Comparison of ENCODE assay signal across 11 mouse cellular contexts in genomic region chr1:194927887-194928286, GRCm38 (mm10). TPM values are rescaled to one million over a fixed set of nuclear protein-coding genes. Genes with fewer than 3 reads are reported as not detected.
A peak's percentile ranks its signal among the peaks of the same experiment; 100 is the strongest.
DNase-seq lines count a peak whose midpoint lies in the region; ATAC-seq and TF ChIP-seq lines count a peak whose summit lies in the region.
"Had no signal": no experiment of that assay in that cellular context is flagged by ENCODE, and none has a peak within 500 bp of the region (broad histone marks: within the 10 kb centered on the region; RNA-seq: fewer than 3 reads in every experiment).

No protein-coding gene starts in this region.

- WGBS in intestine, embryonic 15.5 days, result 71% methylated on average over 3 of the region's 3 CpGs
- WGBS in intestine, postnatal 0 days, result 73% methylated on average over 3 of the region's 3 CpGs
- whole genome bisulfite sequencing in heart, embryonic 11.5 days (ENCODE audit: insufficient replicate concordance), result 20% methylated on average over 3 of the region's 3 CpGs
- WGBS in kidney, embryonic 16.5 days, result 48% methylated on average over 3 of the region's 3 CpGs

- H3K27me3 ChIP-seq in intestine, embryonic 15.5 days (replicated peaks), result no peaks in the 10 kb centered on the region
- H3K27me3 ChIP-seq in intestine, postnatal 0 days (replicated peaks; ENCODE audit: control insufficient read depth, insufficient read depth, low read length), result no peaks in the 10 kb centered on the region
- H3K27me3 ChIP-seq in heart, embryonic 11.5 days (ENCODE audit: control insufficient read depth, insufficient read depth, low read length), result no peaks in the 10 kb centered on the region
- no peaks in the 10 kb centered on the region for H3K27me3 ChIP-seq in kidney, embryonic 16.5 days (ENCODE audit: insufficient read depth, low read length)
- H3K27me3 ChIP-seq: CH12.LX; forebrain, embryonic 12.5 days had no signal

- H3K4me1 ChIP-seq in intestine, embryonic 15.5 days (replicated peaks), result no peaks in the 10 kb centered on the region
- H3K4me1 ChIP-seq in intestine, postnatal 0 days (replicated peaks; ENCODE audit: control insufficient read depth, insufficient read depth, low read length), result no peaks in the 10 kb centered on the region
- peaks cover 18% of the 10 kb centered on the region for H3K4me1 ChIP-seq in heart, embryonic 11.5 days (ENCODE audit: control insufficient read depth, insufficient read depth, low read length)
- 0 out of 2 replicates have a peak, but pooled peaks cover 9% of the 10 kb centered on the region for H3K4me1 ChIP-seq in kidney, embryonic 16.5 days (ENCODE audit: insufficient read depth, low read length)

- peak; percentile 15; the same call in 1 of the 2 replicates for ATAC-seq in intestine, embryonic 15.5 days
- no peak for ATAC-seq in intestine, postnatal 0 days
- peak; percentile 64 for ATAC-seq in heart, embryonic 11.5 days (replicated peaks; ENCODE audit: insufficient number of reproducible peaks, low FRiP score, low TSS enrichment)
- peak; percentile 94 for ATAC-seq in kidney, embryonic 16.5 days (ENCODE audit: low FRiP score, low TSS enrichment)

- TF ChIP-seq CTCF in intestine, postnatal 0 days (IDR thresholded peaks at IDR 0.05; ENCODE audit: low read depth), result no peak

- H3K4me3 ChIP-seq in intestine, embryonic 15.5 days (replicated peaks), result no peak overlapping the region
- H3K4me3 ChIP-seq in intestine, postnatal 0 days (ENCODE audit: low read depth, low read length), result no peak overlapping the region
- H3K4me3 ChIP-seq in heart, embryonic 11.5 days (ENCODE audit: low read depth, low read length), result no peak overlapping the region
- H3K4me3 ChIP-seq in kidney, embryonic 16.5 days (ENCODE audit: low read length), result no peak overlapping the region
- H3K4me3 ChIP-seq: forebrain, embryonic 12.5 days; myocyte had no signal

- H3K9me3 ChIP-seq in intestine, embryonic 15.5 days, result no peaks in the 10 kb centered on the region
- no peaks in the 10 kb centered on the region for H3K9me3 ChIP-seq in intestine, postnatal 0 days (ENCODE audit: control insufficient read depth)
- no peaks in the 10 kb centered on the region for H3K9me3 ChIP-seq in heart, embryonic 11.5 days (replicated peaks; ENCODE audit: control insufficient read depth, low read length)
- H3K9me3 ChIP-seq in kidney, embryonic 16.5 days (ENCODE audit: low read length), result no peaks in the 10 kb centered on the region
- H3K9me3 ChIP-seq: forebrain, embryonic 12.5 days had no signal

- H3K4me2 ChIP-seq in intestine, embryonic 15.5 days (replicated peaks), result no peak overlapping the region
- H3K4me2 ChIP-seq in intestine, postnatal 0 days (replicated peaks; ENCODE audit: low read depth), result no peak overlapping the region
- no peak overlapping the region for H3K4me2 ChIP-seq in heart, embryonic 11.5 days
- no peak overlapping the region for H3K4me2 ChIP-seq in kidney, embryonic 16.5 days (replicated peaks; ENCODE audit: low read depth, low read length)
- H3K4me2 ChIP-seq: forebrain, embryonic 12.5 days had no signal

- no peak overlapping the region for H3K27ac ChIP-seq in intestine, embryonic 15.5 days
- H3K27ac ChIP-seq in intestine, postnatal 0 days (ENCODE audit: low read depth, low read length), result no peak overlapping the region
- peak overlapping the region; percentile 47 for H3K27ac ChIP-seq in heart, embryonic 11.5 days (ENCODE audit: low read depth, low read length)
- H3K27ac ChIP-seq in kidney, embryonic 16.5 days (ENCODE audit: low read length), result 0 out of 2 replicates have a peak overlapping the region, but pooled peaks have one; percentile 44
- H3K27ac ChIP-seq: forebrain, embryonic 12.5 days had no signal

- peak; percentile 24 for DNase-seq in lung, postnatal 25 days (ENCODE audit: low spot score)
- no peak for DNase-seq in cerebellum, adult 18-20 months
- no peak for DNase-seq in Muller cell, postnatal 12 days (ENCODE audit: inconsistent ontology term)
- no peak for DNase-seq in right cerebral cortex, adult 18-20 months

- H3K9ac ChIP-seq in intestine, embryonic 15.5 days, result no peak overlapping the region
- no peak overlapping the region for H3K9ac ChIP-seq in intestine, postnatal 0 days (ENCODE audit: low read depth, low read length)
- no peak overlapping the region for H3K9ac ChIP-seq in heart, embryonic 11.5 days (ENCODE audit: low read depth, low read length)
- no peak overlapping the region for H3K9ac ChIP-seq in kidney, embryonic 16.5 days (replicated peaks; ENCODE audit: low read length)
- H3K9ac ChIP-seq: forebrain, embryonic 12.5 days had no signal

- no peaks in the 10 kb centered on the region for H3K36me3 ChIP-seq in intestine, embryonic 15.5 days
- no peaks in the 10 kb centered on the region for H3K36me3 ChIP-seq in intestine, postnatal 0 days (ENCODE audit: control insufficient read depth, insufficient read depth)
- no peaks in the 10 kb centered on the region for H3K36me3 ChIP-seq in heart, embryonic 11.5 days (ENCODE audit: control insufficient read depth, insufficient read depth, low read length)
- no peaks in the 10 kb centered on the region for H3K36me3 ChIP-seq in kidney, embryonic 16.5 days (ENCODE audit: insufficient read depth, low read length)
- H3K36me3 ChIP-seq: forebrain, embryonic 12.5 days had no signal

RNA-seq across cellular contexts. Expression of gene Cd34, which starts 10.7 kb away (rescaled TPM):
- polyA plus RNA-seq in intestine, embryonic 15.5 days (2015; fragmentation: Nextera tagmentation; extraction: Ambion mirVana), result 59.9 and 65.1 TPM in 2 replicates
- polyA plus RNA-seq in intestine, postnatal 0 days (2015; fragmentation: Nextera tagmentation; extraction: Ambion mirVana), result 32.8 and 35.4 TPM in 2 replicates
- polyA plus RNA-seq in heart, embryonic 11.5 days (2014; fragmentation: Nextera tagmentation; extraction: Ambion mirVana), result 70.4 and 85.1 TPM in 2 replicates
- polyA plus RNA-seq in kidney, embryonic 16.5 days (2015; fragmentation: Nextera tagmentation; extraction: Ambion mirVana), result 106 and 114 TPM in 2 replicates

Comparison
In these comparisons a context has a peak if more than half of its experiments do, and no peak if none do; other contexts are left out.
1. H3K27ac ChIP-seq: peak in heart, embryonic 11.5 days (single experiment) and kidney, embryonic 16.5 days (single experiment); none in intestine, embryonic 15.5 days (single experiment) and intestine, postnatal 0 days (single experiment).